Mouse (Mus musculus): ENCODE measurements around the gene Inafm1. TPM values are rescaled to one million over a fixed set of nuclear protein-coding genes. Genes with fewer than 3 reads are reported as not detected.

The Inafm1 gene
- total RNA-seq, 1 experiment from 2014 or later = 13.2 TPM

- peak; percentile 30; the same call in 1 of the 2 replicates for ATAC-seq (ENCODE audit: extremely low read depth, insufficient number of reproducible peaks, low FRiP score, poor library complexity, severe bottlenecking)
These were observed 26.1 kb upstream of the Inafm1 start for GRCm38 (mm10) chr7:16299419-16300035.

DNA sequence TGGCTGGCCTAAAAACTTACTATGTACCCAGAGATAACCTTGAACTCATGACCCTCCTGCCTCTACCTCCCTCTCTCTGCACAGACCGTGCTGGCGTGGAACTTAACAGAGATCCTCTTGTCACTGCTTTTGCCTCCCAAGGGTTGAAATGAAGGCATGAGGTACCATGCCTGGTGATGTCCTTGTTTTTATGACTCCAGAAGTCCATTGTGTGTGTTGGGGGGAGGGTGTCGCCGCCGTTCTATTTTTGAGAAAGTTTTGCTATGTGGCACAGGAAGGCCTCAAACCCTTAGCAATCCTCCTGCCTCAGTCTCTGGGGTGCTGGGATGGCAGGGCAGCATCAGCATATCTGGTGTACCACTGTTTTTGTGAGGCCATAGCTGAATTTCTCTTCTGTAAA, 25.5 kb upstream of the Inafm1 start:
- ATAC-seq (ENCODE audit: extremely low read depth, insufficient number of reproducible peaks, low FRiP score, poor library complexity, severe bottlenecking) = no peak

- no peak for ATAC-seq (ENCODE audit: extremely low read depth, insufficient number of reproducible peaks, low FRiP score, poor library complexity, severe bottlenecking)
These were observed 24.2 kb upstream of the Inafm1 start for GRCm38 (mm10) chr7:16297616-16298015.

- peak; percentile 64 for ATAC-seq (ENCODE audit: extremely low read depth, insufficient number of reproducible peaks, low FRiP score, poor library complexity, severe bottlenecking)
These were observed 23.5 kb upstream of the Inafm1 start for GRCm38 (mm10) chr7:16296766-16297390.

DNA sequence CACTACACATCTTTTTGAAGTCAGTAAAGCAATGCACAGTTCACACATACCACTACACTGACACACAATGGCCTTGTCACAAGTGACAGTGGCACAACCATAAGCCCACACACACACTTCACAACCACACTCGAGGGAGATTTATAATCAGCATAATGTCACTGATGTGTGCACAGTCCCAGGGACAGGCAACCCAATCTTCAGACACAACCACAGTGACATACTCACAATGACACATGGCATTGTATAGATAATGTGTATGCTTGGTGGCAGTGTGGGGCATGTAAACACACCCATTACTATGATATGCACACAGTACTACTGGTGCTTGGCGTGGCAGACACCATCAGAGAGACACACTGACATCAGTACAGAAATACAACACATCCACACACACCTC, 22.7 kb upstream of the Inafm1 start:
- ATAC-seq (ENCODE audit: extremely low read depth, insufficient number of reproducible peaks, low FRiP score, poor library complexity, severe bottlenecking) = no peak

DNA sequence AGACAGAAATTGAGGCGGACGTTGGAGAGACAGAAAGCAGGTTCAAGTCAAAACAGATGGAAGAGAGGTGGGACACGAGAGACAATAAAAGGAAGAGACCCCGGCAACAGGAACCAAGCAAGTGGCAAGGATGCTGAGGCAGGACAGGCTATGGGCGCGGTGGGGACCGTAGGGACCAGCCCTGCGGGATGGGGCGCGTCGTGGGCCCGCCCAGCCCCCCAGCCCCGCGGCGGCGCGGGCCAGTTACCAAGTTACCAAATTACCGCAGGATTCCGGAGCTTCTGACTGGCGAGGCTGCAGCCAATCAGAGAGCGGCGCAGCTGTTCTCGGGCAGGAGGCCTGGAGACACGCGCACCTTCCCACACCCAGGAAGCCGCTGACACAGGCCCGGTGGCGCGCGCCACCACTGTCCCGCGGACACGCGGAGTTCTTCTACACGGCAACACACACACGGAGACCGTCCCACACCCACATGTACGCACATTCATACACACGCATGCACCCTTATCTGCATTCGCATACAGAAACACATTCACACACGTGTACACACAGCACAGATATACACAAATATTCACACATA, 22.0 kb upstream of the Inafm1 start:
- peak; percentile 58 for ATAC-seq (ENCODE audit: extremely low read depth, insufficient number of reproducible peaks, low FRiP score, poor library complexity, severe bottlenecking)

GRCm38 (mm10) chr7:16294837-16295236, 21.4 kb upstream of the Inafm1 start:
- ATAC-seq (ENCODE audit: extremely low read depth, insufficient number of reproducible peaks, low FRiP score, poor library complexity, severe bottlenecking) = peak; percentile 79

DNA sequence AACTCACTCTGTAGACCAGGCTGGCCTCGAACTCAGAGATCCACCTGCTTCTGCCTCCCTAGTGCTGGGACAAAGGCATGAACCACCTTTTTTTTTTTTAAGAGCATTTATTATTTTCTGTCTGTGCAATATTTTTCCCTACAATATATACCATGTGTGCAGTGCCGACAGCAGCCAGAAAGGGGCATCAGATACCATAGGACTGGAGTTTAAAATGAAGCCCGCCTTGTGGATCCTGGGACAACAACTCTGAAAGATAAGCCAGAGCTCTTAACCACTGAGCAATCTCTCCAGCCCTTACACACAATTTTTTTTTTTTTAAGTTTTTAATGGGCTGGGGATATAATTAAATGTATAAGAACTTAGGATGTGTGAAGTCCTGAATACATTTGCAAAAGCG, 20.9 kb upstream of the Inafm1 start:
- no peak for ATAC-seq (ENCODE audit: extremely low read depth, insufficient number of reproducible peaks, low FRiP score, poor library complexity, severe bottlenecking)

GRCm38 (mm10) chr7:16287791-16288190, 14.4 kb upstream of the Inafm1 start:
- ATAC-seq (ENCODE audit: extremely low read depth, insufficient number of reproducible peaks, low FRiP score, poor library complexity, severe bottlenecking) = no peak

- no peak for ATAC-seq (ENCODE audit: extremely low read depth, insufficient number of reproducible peaks, low FRiP score, poor library complexity, severe bottlenecking)
These were observed 13.6 kb upstream of the Inafm1 start for GRCm38 (mm10) chr7:16287016-16287415.

- peak; percentile 83 for ATAC-seq (ENCODE audit: extremely low read depth, insufficient number of reproducible peaks, low FRiP score, poor library complexity, severe bottlenecking)
These were observed 12.9 kb upstream of the Inafm1 start, which contains the start of gene Ccdc9 for GRCm38 (mm10) chr7:16286026-16286961. Ccdc9 (minus strand) TSS chr7:16286795.

- ATAC-seq (ENCODE audit: extremely low read depth, insufficient number of reproducible peaks, low FRiP score, poor library complexity, severe bottlenecking) = peak; percentile 4; the same call in 1 of the 2 replicates
These were observed 12.1 kb upstream of the Inafm1 start for GRCm38 (mm10) chr7:16285450-16286025.

- no peak for ATAC-seq (ENCODE audit: extremely low read depth, insufficient number of reproducible peaks, low FRiP score, poor library complexity, severe bottlenecking)
These were observed 11.5 kb upstream of the Inafm1 start for GRCm38 (mm10) chr7:16284904-16285303.

GRCm38 (mm10) chr7:16284001-16284400, 10.6 kb upstream of the Inafm1 start:
- no peak for ATAC-seq (ENCODE audit: extremely low read depth, insufficient number of reproducible peaks, low FRiP score, poor library complexity, severe bottlenecking)

DNA sequence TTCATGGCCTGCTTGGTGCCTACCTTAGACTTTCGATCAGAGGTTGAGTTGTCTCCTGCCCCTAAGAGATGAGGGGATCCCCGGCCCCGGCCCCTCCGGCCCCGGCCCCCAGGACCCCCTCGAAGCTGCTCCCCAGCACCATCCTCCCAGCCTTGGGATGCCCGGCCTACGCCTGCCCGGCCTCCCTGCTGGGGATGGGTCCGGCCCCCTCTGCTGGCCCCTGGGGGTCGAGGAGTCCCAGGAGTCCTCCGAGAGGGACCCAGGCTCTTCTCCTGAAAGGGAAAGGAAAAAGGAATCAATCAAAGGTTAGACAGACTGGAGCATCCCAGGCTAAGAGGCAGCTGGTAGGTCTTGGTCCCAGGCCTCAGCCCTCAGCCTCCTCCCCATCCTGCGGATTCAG, 8.9 kb upstream of the Inafm1 start:
- ATAC-seq (ENCODE audit: extremely low read depth, insufficient number of reproducible peaks, low FRiP score, poor library complexity, severe bottlenecking) = no peak

GRCm38 (mm10) chr7:16280721-16281120, 7.3 kb upstream of the Inafm1 start:
- ATAC-seq (ENCODE audit: extremely low read depth, insufficient number of reproducible peaks, low FRiP score, poor library complexity, severe bottlenecking) = no peak

DNA sequence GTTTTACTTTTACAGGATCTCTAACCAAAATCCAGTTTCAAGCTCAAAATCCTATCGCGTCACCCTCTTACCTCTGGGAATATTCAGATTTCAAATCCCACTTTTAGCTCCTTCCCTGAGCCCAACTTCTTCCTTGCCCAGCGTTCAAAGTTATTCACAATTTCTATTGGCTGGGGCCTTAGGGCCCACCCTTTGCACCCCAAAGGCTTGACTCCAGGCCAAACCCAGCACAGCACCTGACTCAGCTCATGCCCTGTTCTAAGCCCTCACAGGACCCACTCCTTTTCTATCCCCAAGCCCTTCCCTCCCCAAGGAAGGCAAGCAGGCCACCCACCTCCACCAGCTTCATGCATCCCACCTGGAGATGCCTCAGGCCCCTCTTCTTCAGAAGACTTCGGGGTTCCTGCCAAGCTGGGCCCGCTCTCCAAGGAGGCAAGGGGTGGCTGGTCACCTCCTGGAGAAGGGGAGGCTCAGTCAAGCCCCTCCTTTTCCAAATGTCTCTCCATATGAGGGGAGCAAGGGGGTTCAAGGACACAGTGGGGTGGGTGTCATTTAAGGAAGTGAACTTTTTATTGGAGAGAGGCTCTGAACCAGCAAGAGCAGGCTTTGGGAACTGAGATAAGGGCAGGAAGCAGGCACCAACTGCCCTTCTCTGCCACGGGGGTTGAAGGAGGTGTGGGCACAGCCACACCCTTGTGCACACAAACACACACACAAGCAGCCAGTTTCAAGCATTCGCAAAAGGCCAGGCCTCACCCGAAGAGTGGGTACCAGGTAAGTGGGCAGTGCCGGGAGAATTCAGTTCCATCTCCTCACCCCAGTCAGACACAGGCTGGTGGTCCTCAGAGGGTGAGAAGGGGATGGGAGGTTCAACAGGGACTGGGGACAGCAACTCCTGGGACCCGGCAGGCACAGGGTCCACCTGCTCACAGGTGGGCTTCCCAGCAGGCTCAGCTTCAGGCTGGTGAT, 1.8 kb upstream of the Inafm1 start:
- no peak for ATAC-seq (ENCODE audit: extremely low read depth, insufficient number of reproducible peaks, low FRiP score, poor library complexity, severe bottlenecking)

GRCm38 (mm10) chr7:16273766-16274140, 336 bp upstream of the Inafm1 start:
- peak; percentile 61 for ATAC-seq (ENCODE audit: extremely low read depth, insufficient number of reproducible peaks, low FRiP score, poor library complexity, severe bottlenecking)

Data from neutrophil, adult 5-6 weeks (primary cell).